In the genomic region with DNA sequence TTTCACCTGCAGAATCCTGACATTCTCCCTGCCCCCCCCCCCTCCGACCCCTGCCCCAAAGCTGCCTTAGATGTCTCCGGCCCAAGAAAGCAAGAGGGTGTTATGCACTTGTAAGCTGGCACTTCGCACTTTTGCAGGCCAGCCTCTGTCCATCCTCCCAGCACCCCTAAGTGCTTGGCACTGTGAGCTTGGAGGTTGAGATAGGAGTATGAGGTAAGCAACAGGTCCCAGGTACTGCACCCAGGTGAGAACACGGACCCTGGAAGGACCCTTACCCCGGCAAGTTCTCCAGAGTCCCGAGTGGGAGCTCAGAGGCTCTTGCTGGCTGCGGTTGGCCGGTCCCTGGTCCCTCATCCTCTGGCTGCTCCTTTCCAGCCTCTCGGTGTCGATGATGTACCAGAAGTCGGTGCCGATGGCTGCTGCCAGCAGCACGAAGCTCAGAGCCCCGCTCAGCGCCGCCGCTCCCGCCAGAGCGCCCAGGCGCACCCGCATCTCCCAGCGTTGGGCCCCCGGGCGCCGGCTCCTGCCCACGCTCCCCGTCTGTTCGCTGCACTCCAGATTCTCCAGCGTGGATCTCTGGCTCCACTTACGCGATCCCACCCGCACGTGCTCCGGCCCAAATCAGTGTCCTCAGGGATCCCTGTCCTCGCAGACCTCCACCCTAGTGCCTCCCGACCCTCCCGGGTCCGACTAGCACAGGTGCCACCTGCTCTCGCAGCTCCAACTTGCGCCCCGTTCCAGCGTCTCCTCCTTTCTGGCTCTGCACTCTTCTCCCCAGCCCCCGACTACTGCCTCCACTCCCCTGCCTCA, we compare ENCODE assay signal across 8 mouse cellular contexts. TPM values are rescaled to one million over a fixed set of nuclear protein-coding genes. Genes with fewer than 3 reads are reported as not detected.
DNase-seq lines count a peak whose midpoint lies in the region; ATAC-seq lines count a peak whose summit lies in the region.

No protein-coding gene starts in this region.

- peaks cover 11% of the 10 kb centered on the region for H3K4me1 ChIP-seq in kidney, embryonic 15.5 days
- peaks cover 12% of the 10 kb centered on the region for H3K4me1 ChIP-seq in forebrain, embryonic 10.5 days
- H3K4me1 ChIP-seq in midbrain, embryonic 10.5 days, result peaks cover 12% of the 10 kb centered on the region

- peak overlapping the region; percentile 70 for H3K4me2 ChIP-seq in kidney, embryonic 15.5 days

- H3K36me3 ChIP-seq in kidney, embryonic 15.5 days, result no peaks in the 10 kb centered on the region
- no peaks in the 10 kb centered on the region for H3K36me3 ChIP-seq in forebrain, embryonic 10.5 days (replicated peaks)
- H3K36me3 ChIP-seq in midbrain, embryonic 10.5 days, result no peaks in the 10 kb centered on the region

- no peak overlapping the region for H3K27ac ChIP-seq in kidney, embryonic 15.5 days
- H3K27ac ChIP-seq in forebrain, embryonic 10.5 days, result no peak overlapping the region
- no peak overlapping the region; the same call in 1 of the 2 replicates for H3K27ac ChIP-seq in midbrain, embryonic 10.5 days (replicated peaks)

- peak overlapping the region; percentile 42 for H3K4me3 ChIP-seq in kidney, embryonic 15.5 days (replicated peaks)
- H3K4me3 ChIP-seq in forebrain, embryonic 10.5 days, result peak overlapping the region; percentile 43
- peak overlapping the region; percentile 56 for H3K4me3 ChIP-seq in midbrain, embryonic 10.5 days

- 4% methylated on average over 43 of the region's 43 CpGs for WGBS in kidney, embryonic 15.5 days
- 4% methylated on average over 43 of the region's 43 CpGs for WGBS in forebrain, embryonic 10.5 days
- WGBS in midbrain, embryonic 10.5 days, result 5% methylated on average over 43 of the region's 43 CpGs

- peaks cover 74% of the 10 kb centered on the region for H3K27me3 ChIP-seq in kidney, embryonic 15.5 days
- peaks cover 65% of the 10 kb centered on the region for H3K27me3 ChIP-seq in forebrain, embryonic 10.5 days (ENCODE audit: poor library complexity, severe bottlenecking)
- H3K27me3 ChIP-seq in midbrain, embryonic 10.5 days (ENCODE audit: low read depth, poor library complexity, severe bottlenecking), result peaks cover 66% of the 10 kb centered on the region

- no peaks in the 10 kb centered on the region for H3K9me3 ChIP-seq in kidney, embryonic 15.5 days (replicated peaks)
- no peaks in the 10 kb centered on the region for H3K9me3 ChIP-seq in forebrain, embryonic 10.5 days
- H3K9me3 ChIP-seq in midbrain, embryonic 10.5 days (replicated peaks), result no peaks in the 10 kb centered on the region

- DNase-seq in kidney, postnatal 36 days, result no peak
- DNase-seq in forebrain, embryonic 10.5 days (ENCODE audit: extremely low spot score, low spot score), result no peak
- DNase-seq in layer of hippocampus, adult 11-12 months (ENCODE audit: low spot score), result peak; percentile 61
- DNase-seq in midbrain, embryonic 10.5 days (ENCODE audit: low spot score), result no peak
- DNase-seq in thymus, postnatal 4 days, result no peak
- DNase-seq in spleen, adult 18-20 months, result no peak
- DNase-seq in kidney, postnatal 4 days, result no peak

- ATAC-seq in kidney, embryonic 15.5 days (replicated peaks; ENCODE audit: low FRiP score), result peak; percentile 15; the same call in 1 of the 2 replicates

- no peak overlapping the region for H3K9ac ChIP-seq in kidney, embryonic 15.5 days

RNA-seq across cellular contexts. Expression of a gene that starts 0.6 kb away (rescaled TPM):
- 0.10 and 0.12 TPM in 2 replicates for polyA plus RNA-seq in kidney, embryonic 15.5 days (2015; fragmentation: Nextera tagmentation; extraction: Ambion mirVana)
- polyA plus RNA-seq in forebrain, embryonic 10.5 days (2016; fragmentation: Nextera tagmentation; extraction: Ambion mirVana), result 0.14 TPM in 1 of 2 replicates, not detected in the other
- not detected in 2 replicates for polyA plus RNA-seq in midbrain, embryonic 10.5 days (2016; fragmentation: Nextera tagmentation; extraction: Ambion mirVana)

RNA-seq across cellular contexts. Expression of a gene that starts 46.2 kb away (rescaled TPM):
- 15.4 and 19.4 TPM in 2 replicates for polyA plus RNA-seq in kidney, embryonic 15.5 days (2015; fragmentation: Nextera tagmentation; extraction: Ambion mirVana)
- 24.4 and 25.7 TPM in 2 replicates for polyA plus RNA-seq in forebrain, embryonic 10.5 days (2016; fragmentation: Nextera tagmentation; extraction: Ambion mirVana)
- 23.6 and 25.7 TPM in 2 replicates for polyA plus RNA-seq in midbrain, embryonic 10.5 days (2016; fragmentation: Nextera tagmentation; extraction: Ambion mirVana)
